Comparison of ENCODE assay signal across 9 mouse cellular contexts in the genomic region with DNA sequence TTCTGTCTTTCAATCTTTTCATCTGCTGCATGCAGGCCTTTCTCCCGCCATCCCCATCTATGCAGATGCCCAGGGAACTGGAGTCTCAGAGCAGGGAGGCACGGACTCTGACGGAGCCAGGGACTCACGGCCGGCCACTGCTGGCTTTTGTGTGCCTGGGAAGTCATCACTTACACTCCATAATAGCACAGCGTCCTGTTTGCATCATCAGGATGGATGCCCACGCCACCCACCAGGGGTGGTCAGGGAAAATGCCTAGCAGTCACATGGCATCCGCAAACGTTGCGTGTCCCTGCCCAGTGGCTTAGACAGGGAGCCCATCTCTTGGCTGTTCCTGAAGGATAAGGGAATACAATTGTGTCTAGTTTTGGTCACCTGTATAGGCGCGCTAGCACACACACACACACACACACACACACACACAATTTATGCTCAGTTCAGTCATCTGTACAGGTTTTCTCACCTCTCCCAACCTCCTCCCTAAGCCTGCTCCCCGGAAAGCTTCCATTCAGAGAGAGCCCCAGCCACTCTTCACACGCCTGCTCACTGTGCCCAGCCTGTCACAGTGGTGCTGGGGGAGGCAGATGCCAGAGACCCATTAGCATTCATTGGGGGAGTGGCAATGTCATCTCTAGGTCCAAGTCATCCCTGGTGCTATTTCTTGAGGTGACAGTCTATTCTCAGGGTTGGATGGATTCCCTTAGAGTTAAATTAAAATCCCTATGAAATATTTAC.
DNase-seq lines count a peak whose midpoint lies in the region; ATAC-seq lines count a peak whose summit lies in the region.
"Had no signal": no experiment of that assay in that cellular context is flagged by ENCODE, and none has a peak within 500 bp of the region (broad histone marks: within the 10 kb centered on the region; RNA-seq: fewer than 3 reads in every experiment).

No protein-coding gene starts in this region.

- no peaks in the 10 kb centered on the region; the same call in 1 of the 2 replicates for H3K4me1 ChIP-seq in intestine, embryonic 14.5 days (replicated peaks; ENCODE audit: control insufficient read depth, insufficient read depth, low read length)
- 0 out of 2 replicates have a peak, but pooled peaks cover 3% of the 10 kb centered on the region for H3K4me1 ChIP-seq in intestine, embryonic 15.5 days (replicated peaks)
- peaks cover 22% of the 10 kb centered on the region for H3K4me1 ChIP-seq in forebrain, embryonic 12.5 days
- H3K4me1 ChIP-seq in neural tube, embryonic 15.5 days = peaks cover 28% of the 10 kb centered on the region
- no peaks in the 10 kb centered on the region for H3K4me1 ChIP-seq in liver, embryonic 11.5 days (replicated peaks; ENCODE audit: control insufficient read depth, insufficient read depth, low read length)

- DNase-seq in intestine, embryonic 14.5 days (ENCODE audit: low spot score) = no peak
- DNase-seq in left cerebral cortex, postnatal 36 days (ENCODE audit: low spot score in 2 of 2) = peak; percentile 32 to 51
- DNase-seq in urinary bladder, postnatal 36 days (ENCODE audit: low spot score in 2 of 2) = no peak
- no peak for DNase-seq in heart, postnatal 4 days
- DNase-seq in liver, embryonic 11.5 days (ENCODE audit: low spot score) = no peak

- no peaks in the 10 kb centered on the region for H3K9me3 ChIP-seq in intestine, embryonic 14.5 days (ENCODE audit: control insufficient read depth, low read length)
- H3K9me3 ChIP-seq in intestine, embryonic 15.5 days = no peaks in the 10 kb centered on the region
- no peaks in the 10 kb centered on the region for H3K9me3 ChIP-seq in forebrain, embryonic 12.5 days
- no peaks in the 10 kb centered on the region for H3K9me3 ChIP-seq in neural tube, embryonic 15.5 days (replicated peaks)
- H3K9me3 ChIP-seq in liver, embryonic 11.5 days (ENCODE audit: control insufficient read depth, low read length) = no peaks in the 10 kb centered on the region

- H3K4me3 ChIP-seq in intestine, embryonic 14.5 days (ENCODE audit: low read depth, low read length) = no peak overlapping the region
- no peak overlapping the region for H3K4me3 ChIP-seq in intestine, embryonic 15.5 days (replicated peaks)
- no peak overlapping the region for H3K4me3 ChIP-seq in forebrain, embryonic 12.5 days (replicated peaks)
- H3K4me3 ChIP-seq in neural tube, embryonic 15.5 days (replicated peaks) = no peak overlapping the region
- H3K4me3 ChIP-seq in liver, embryonic 11.5 days (ENCODE audit: low read depth, low read length) = no peak overlapping the region

- H3K27ac ChIP-seq in intestine, embryonic 14.5 days (ENCODE audit: low read depth) = no peak overlapping the region
- no peak overlapping the region for H3K27ac ChIP-seq in intestine, embryonic 15.5 days
- H3K27ac ChIP-seq in forebrain, embryonic 12.5 days = peak overlapping the region; percentile 65; the same call in 1 of the 2 replicates
- H3K27ac ChIP-seq in neural tube, embryonic 15.5 days (replicated peaks) = peak overlapping the region; percentile 45
- no peak overlapping the region for H3K27ac ChIP-seq in liver, embryonic 11.5 days (ENCODE audit: low read depth, low read length)
- H3K27ac ChIP-seq: macrophage had no signal

- intact Hi-C loops in left cerebral cortex, postnatal 36 days (cut with DNase I) = loop anchor here (5.0 kb wide), 2 partner anchors 39 to 369 kb away; a partner anchor contains a TSS

- H3K27me3 ChIP-seq in intestine, embryonic 14.5 days (replicated peaks; ENCODE audit: control insufficient read depth, insufficient read depth, low read length) = no peaks in the 10 kb centered on the region
- no peaks in the 10 kb centered on the region for H3K27me3 ChIP-seq in intestine, embryonic 15.5 days (replicated peaks)
- peaks cover 16% of the 10 kb centered on the region; the same call in 1 of the 2 replicates for H3K27me3 ChIP-seq in forebrain, embryonic 12.5 days
- no peaks in the 10 kb centered on the region for H3K27me3 ChIP-seq in neural tube, embryonic 15.5 days (replicated peaks)
- H3K27me3 ChIP-seq in liver, embryonic 11.5 days (replicated peaks; ENCODE audit: control insufficient read depth, insufficient read depth, low read length) = no peaks in the 10 kb centered on the region

- H3K4me2 ChIP-seq in intestine, embryonic 14.5 days (ENCODE audit: low read length) = peak overlapping the region; percentile 20; the same call in 1 of the 2 replicates
- H3K4me2 ChIP-seq in intestine, embryonic 15.5 days (replicated peaks) = no peak overlapping the region
- peak overlapping the region; percentile 44 for H3K4me2 ChIP-seq in forebrain, embryonic 12.5 days
- H3K4me2 ChIP-seq in neural tube, embryonic 15.5 days = peak overlapping the region; percentile 39
- H3K4me2 ChIP-seq in liver, embryonic 11.5 days = no peak overlapping the region

- ATAC-seq in intestine, embryonic 14.5 days (replicated peaks; ENCODE audit: low FRiP score, low TSS enrichment, low read depth) = no peak
- ATAC-seq in intestine, embryonic 15.5 days = no peak
- peak; percentile 55 for ATAC-seq in forebrain, embryonic 12.5 days (ENCODE audit: low FRiP score)
- ATAC-seq in neural tube, embryonic 15.5 days (ENCODE audit: low FRiP score) = peak; percentile 56
- ATAC-seq in liver, embryonic 11.5 days (replicated peaks; ENCODE audit: low FRiP score) = no peak

- no peak overlapping the region for H3K9ac ChIP-seq in intestine, embryonic 14.5 days (ENCODE audit: low read length)
- H3K9ac ChIP-seq in intestine, embryonic 15.5 days = no peak overlapping the region
- H3K9ac ChIP-seq in forebrain, embryonic 12.5 days = no peak overlapping the region
- H3K9ac ChIP-seq in neural tube, embryonic 15.5 days (replicated peaks) = no peak overlapping the region
- H3K9ac ChIP-seq in liver, embryonic 11.5 days (ENCODE audit: low read depth, low read length) = no peak overlapping the region

- WGBS in intestine, embryonic 14.5 days = 54% methylated on average over 14 of the region's 14 CpGs
- WGBS in intestine, embryonic 15.5 days = 64% methylated on average over 14 of the region's 14 CpGs
- WGBS in forebrain, embryonic 12.5 days = 36% methylated on average over 14 of the region's 14 CpGs
- WGBS in neural tube, embryonic 15.5 days = 30% methylated on average over 14 of the region's 14 CpGs
- 55% methylated on average over 14 of the region's 14 CpGs for WGBS in liver, embryonic 11.5 days

- no peaks in the 10 kb centered on the region for H3K36me3 ChIP-seq in intestine, embryonic 14.5 days (ENCODE audit: control insufficient read depth, insufficient read depth, low read length)
- no peaks in the 10 kb centered on the region for H3K36me3 ChIP-seq in intestine, embryonic 15.5 days
- H3K36me3 ChIP-seq in forebrain, embryonic 12.5 days (replicated peaks) = no peaks in the 10 kb centered on the region
- H3K36me3 ChIP-seq in neural tube, embryonic 15.5 days = no peaks in the 10 kb centered on the region
- H3K36me3 ChIP-seq in liver, embryonic 11.5 days (ENCODE audit: control insufficient read depth, insufficient read depth, low read length) = no peaks in the 10 kb centered on the region

Comparison
In these comparisons a context has a peak if more than half of its experiments do, and no peak if none do; other contexts are left out.
1. H3K4me2 ChIP-seq: peak in intestine, embryonic 14.5 days (single experiment), forebrain, embryonic 12.5 days (single experiment) and neural tube, embryonic 15.5 days (single experiment); none in intestine, embryonic 15.5 days (single experiment) and liver, embryonic 11.5 days (single experiment).
2. ATAC-seq: peak in forebrain, embryonic 12.5 days (single experiment) and neural tube, embryonic 15.5 days (single experiment); none in intestine, embryonic 14.5 days (single experiment), intestine, embryonic 15.5 days (single experiment) and liver, embryonic 11.5 days (single experiment).
3. DNase-seq: peak in left cerebral cortex, postnatal 36 days (2 of 2); none in intestine, embryonic 14.5 days (single experiment), urinary bladder, postnatal 36 days (0 of 2), heart, postnatal 4 days (single experiment) and liver, embryonic 11.5 days (single experiment).
4. H3K27ac ChIP-seq: peak in forebrain, embryonic 12.5 days (single experiment) and neural tube, embryonic 15.5 days (single experiment); none in intestine, embryonic 14.5 days (single experiment), intestine, embryonic 15.5 days (single experiment) and liver, embryonic 11.5 days (single experiment).